Mouse (Mus musculus): ENCODE results near the gene Irs1.
A peak's percentile ranks its signal among the peaks of the same experiment; 100 is the strongest.

Gene Irs1

GRCm38 (mm10) chr1:82291151-82291797 lies at the start of gene Irs1:
Irs1 (minus strand) TSS chr1:82291416.
- peak; percentile 88 for DNase-seq (ENCODE audit: low spot score)

- DNase-seq (ENCODE audit: low spot score): no peak
Observed at GRCm38 (mm10) chr1:82334506-82334905, 43.3 kb upstream of the Irs1 start.

DNA sequence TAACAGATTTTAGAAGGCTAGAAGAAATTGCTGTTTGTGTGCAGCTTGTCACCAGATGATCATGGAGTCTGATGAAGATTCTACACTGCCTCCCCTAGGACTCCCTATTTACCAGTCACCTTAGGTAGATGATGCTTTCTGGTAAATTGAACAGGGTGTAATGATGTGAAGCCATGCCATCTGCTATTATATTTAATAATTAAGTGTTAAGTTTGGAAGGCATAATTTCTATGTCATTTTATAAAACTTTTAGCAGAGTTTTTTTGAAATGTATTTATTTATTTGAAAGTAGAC lies 38.7 kb upstream of the Irs1 start:
- DNase-seq (ENCODE audit: low spot score): no peak

GRCm38 (mm10) chr1:82329237-82329953 lies 38.2 kb upstream of the Irs1 start:
- DNase-seq (ENCODE audit: low spot score): peak; percentile 23

GRCm38 (mm10) chr1:82328033-82328775 lies 37.0 kb upstream of the Irs1 start:
- no peak for DNase-seq (ENCODE audit: low spot score)

DNA sequence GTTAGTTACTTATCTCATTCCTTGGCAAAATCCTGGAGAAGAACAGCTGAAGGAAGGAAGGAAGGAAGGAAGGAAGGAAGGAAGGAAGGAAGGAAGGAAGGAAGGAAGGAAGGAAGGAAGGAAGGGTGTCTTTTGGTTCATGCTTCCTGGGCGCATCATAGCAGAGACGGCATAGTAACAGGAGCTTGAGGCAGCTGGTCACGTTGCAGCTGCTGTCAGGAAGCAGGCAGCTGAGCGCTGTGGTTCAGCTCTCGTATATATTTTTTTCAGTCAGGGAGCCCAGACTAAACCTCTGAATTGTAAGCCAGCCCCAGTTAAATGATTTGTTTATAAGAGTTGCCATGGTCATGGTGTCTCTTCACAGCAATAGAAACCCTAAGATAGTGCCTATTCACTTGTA lies 34.9 kb upstream of the Irs1 start:
- DNase-seq (ENCODE audit: low spot score): no peak

- peak; percentile 66 for DNase-seq (ENCODE audit: low spot score)
Observed at GRCm38 (mm10) chr1:82324131-82324785, 33.0 kb upstream of the Irs1 start.

GRCm38 (mm10) chr1:82321441-82321840 lies 30.2 kb upstream of the Irs1 start:
- DNase-seq (ENCODE audit: low spot score): peak; percentile 45

GRCm38 (mm10) chr1:82320864-82321263 lies 29.6 kb upstream of the Irs1 start:
- no peak for DNase-seq (ENCODE audit: low spot score)

- peak; percentile 45 for DNase-seq (ENCODE audit: low spot score)
Observed at GRCm38 (mm10) chr1:82320456-82320855, 29.2 kb upstream of the Irs1 start.

- no peak for DNase-seq (ENCODE audit: low spot score)
Observed at GRCm38 (mm10) chr1:82316746-82317126, 25.5 kb upstream of the Irs1 start.

GRCm38 (mm10) chr1:82316111-82316745 lies 25.0 kb upstream of the Irs1 start, which contains the start of gene Rhbdd1:
Rhbdd1 (plus strand) TSS chr1:82316452.
- DNase-seq (ENCODE audit: low spot score): peak; percentile 99

GRCm38 (mm10) chr1:82304483-82304882 lies 13.3 kb upstream of the Irs1 start:
- no peak for DNase-seq (ENCODE audit: low spot score)

GRCm38 (mm10) chr1:82298586-82298985 lies 7.4 kb upstream of the Irs1 start:
- no peak for DNase-seq (ENCODE audit: low spot score)

GRCm38 (mm10) chr1:82294102-82294501 lies 2.9 kb upstream of the Irs1 start:
- peak; percentile 85 for DNase-seq (ENCODE audit: low spot score)

- peak; percentile 89 for DNase-seq (ENCODE audit: low spot score)
Observed at GRCm38 (mm10) chr1:82292771-82293170, 1.6 kb upstream of the Irs1 start.

DNA sequence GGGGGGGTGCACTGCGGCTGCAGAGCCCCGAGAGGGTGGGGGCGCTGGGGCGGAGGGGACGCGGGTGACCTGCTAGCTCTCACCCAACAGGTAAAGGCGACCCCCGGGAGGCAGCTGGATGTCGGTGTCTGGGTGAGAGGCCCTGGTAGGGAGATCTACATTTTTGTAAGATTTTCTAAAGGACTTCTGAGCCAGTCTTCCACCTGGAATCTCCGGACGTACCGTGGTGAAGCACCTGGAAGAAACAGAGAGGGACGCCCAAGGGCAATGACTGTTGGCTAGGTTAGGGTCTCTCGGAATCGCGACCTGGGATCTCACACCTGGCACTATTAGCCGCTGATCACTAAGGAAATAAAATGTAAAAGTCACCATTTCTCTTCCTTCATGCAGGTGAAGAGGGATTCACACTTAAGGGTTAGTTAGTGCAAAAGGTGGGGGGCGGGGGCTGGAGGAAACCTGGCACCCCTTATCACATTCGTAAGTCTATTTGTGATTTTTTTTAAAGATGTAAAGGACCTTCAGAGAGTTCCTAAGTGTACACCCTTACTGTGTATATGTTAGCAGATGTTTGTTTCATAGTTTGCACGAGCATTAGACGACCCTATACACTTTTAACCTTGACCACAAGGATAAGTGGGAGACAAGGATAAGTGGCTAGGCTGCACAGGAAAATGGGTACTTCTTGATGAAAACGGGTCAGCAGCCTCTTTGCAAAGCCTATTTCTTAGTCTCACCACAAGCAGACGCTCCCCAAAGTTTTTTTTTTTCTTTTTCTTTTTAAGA lies 905 bp upstream of the Irs1 start:
- DNase-seq (ENCODE audit: low spot score): no peak

- peak; percentile 81 for DNase-seq (ENCODE audit: low spot score)
Observed at GRCm38 (mm10) chr1:82290723-82291150, 479 bp downstream of the Irs1 start.

DNA sequence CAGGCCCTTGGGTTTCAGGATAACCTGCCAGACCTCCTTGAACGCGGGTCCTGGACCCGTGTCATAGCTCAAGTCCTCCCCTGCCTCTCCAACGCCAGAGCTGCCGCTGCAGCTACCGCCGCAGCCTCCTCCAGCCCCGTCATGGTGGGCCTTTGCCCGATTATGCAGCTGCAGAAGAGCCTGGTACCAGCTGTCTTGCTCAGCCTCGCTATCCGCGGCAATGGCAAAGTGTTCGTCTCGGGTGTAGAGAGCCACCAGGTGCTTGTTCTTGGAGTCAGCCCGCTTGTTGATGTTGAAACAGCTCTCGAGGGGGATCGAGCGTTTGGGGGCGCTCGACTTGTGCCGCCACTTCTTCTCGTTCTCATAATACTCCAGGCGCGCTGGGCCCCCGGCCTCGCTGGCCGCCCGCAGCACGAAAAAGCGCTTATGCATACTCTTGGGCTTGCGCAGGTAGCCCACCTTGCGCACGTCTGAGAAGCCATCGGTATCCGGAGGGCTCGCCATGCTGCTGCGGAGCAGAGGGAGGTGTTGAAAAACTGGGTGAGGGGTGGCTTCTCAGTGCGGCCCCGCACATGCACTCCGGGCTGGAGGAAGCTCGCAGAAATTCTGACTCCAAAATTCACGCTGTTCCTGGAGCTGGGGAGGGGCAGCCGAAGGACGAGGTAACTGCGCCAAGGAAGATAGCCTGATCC lies 1.1 kb downstream of the Irs1 start:
- DNase-seq (ENCODE audit: low spot score): peak; percentile 69

DNA sequence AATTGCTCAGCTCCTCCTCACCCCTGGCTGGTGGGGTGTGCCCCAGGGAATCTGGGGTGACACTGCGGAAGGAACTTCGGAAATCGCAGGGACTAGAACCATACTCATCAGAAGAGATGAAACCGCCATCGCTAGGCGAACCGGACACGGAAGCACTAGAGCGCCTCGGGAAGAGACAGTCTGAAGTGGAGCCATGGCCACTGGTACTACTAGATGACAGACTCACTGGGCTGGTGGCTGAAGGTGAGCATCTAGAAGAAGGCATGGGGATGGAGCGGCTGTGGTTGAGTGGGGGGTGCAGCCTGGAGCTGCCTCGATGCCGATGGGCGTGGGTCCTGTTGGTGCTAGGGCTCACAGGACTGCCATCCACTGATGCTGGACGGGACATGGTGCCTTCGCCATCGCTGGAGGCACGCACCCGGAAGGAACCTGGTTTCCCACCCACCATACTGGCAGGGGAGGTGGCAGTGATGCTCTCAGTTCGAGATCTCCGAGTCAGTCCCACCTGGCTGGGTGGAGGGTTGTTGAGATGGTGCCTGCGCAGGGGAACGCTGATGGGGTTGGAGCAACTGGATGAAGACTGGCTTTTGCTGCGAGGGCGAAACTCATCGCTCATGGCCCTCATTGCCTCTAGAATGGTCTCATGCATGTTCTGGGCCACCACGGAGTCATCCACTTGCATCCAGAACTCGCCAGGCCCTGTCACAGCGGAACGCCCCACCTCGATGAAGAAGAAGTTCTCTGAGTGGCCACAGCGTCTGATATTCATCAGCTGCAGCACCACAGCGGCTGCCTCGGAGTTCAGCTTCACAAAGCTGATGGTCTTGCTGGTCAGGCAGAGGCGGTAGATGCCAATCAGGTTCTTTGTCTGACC lies 1.9 kb downstream of the Irs1 start:
- DNase-seq (ENCODE audit: low spot score): no peak

All from retina, embryonic 14.5 days (tissue).